Mouse (Mus musculus) left cerebral cortex, adult 2 months (tissue): ENCODE results near the gene Pgm1. TPM values are rescaled to one million over a fixed set of nuclear protein-coding genes. Genes with fewer than 3 reads are reported as not detected.
A peak's percentile ranks its signal among the peaks of the same experiment; 100 is the strongest.

Experiments
- DNase-seq, 2 experiments: peaks; one replicate each; pipeline ENCODE4 v3.0.0; 2021 to 2022; ENCODE audit warnings: low spot score in 2 of 2, mixed read lengths in 1 of 2; ENCODE audit errors: extremely low spot score in 1 of 2
- H3K27ac ChIP-seq: fragments of 200-600 bp; 2 replicates; pipeline ENCODE4 v1.8.1; 2022
- H3K4me3 ChIP-seq: fragments of 200-600 bp; 2 replicates; pipeline ENCODE4 v1.8.1; 2022
- CTCF ChIP-seq: fragments of 200-600 bp; IDR thresholded peaks from 2 replicates; pipeline ENCODE4 v1.8.1; 2022; ENCODE audit warnings: antibody characterized with exemption, mild to moderate bottlenecking, moderate library complexity
- intact Hi-C: fragments of 180-260 bp; cut with DNase I; formaldehyde crosslinking; loops from one replicate; pipeline ENCODE4 v1.15.1; 2025
- total RNA-seq, 2 experiments: library from RNA; stranded (reverse); gene quantifications; 2 replicates each; pipeline ENCODE4 v1.2.3; 2021

Pgm1 gene
- total RNA-seq, 2 experiments from 2014 or later, result 50.6 to 52.2 TPM

- no peak overlapping the region for H3K4me3 ChIP-seq
- intact Hi-C loops, result no loop called here
- no peak for DNase-seq
- TF ChIP-seq CTCF, result no peak
- no peak overlapping the region for H3K27ac ChIP-seq
Measured at GRCm38 (mm10) chr4:99985631-99986030, 56.4 kb downstream of the Pgm1 start.

DNA sequence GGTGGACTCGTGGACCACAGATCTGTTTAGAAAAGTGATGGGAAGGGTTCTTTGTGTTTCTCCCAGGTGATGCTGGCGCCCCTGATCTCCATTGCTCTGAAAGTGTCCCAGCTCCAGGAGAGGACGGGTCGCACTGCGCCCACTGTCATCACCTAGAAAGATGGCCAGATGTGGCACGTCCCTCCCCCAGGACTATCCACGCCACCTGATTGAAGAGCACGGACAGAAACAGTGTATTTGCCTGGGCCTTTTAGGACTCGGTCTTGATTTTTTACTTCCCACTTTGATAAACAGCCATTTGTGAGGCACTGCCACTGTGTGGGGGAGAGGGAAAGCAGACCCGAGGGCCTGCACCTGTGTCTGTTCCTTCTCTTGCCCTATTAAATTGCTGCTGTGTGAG is 57.4 kb downstream of the Pgm1 start:
- no peak for TF ChIP-seq CTCF
- intact Hi-C loops, result no loop called here
- H3K4me3 ChIP-seq, result no peak overlapping the region
- no peak for DNase-seq
- no peak overlapping the region for H3K27ac ChIP-seq

DNA sequence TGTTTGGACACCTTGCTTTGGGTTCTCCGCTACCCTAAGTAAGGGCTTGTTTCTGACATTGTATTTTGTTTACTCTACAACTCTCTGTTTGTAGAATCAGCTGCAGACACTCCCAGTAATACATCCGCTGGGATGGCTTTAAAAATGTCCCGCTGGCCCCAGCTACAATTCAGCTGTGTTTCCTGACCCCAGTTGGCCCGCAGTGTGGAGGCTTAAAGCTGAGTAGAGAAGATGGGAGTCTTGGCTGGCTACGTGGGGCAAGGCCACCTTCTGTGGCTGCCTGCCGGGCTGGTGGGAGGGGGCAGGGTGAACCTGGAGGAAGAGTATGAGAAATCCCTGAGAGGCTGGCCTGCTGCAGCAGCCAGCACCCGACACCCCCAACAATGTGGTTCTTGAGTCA is 59.6 kb downstream of the Pgm1 start:
- no peak overlapping the region for H3K27ac ChIP-seq
- DNase-seq, result peak in 1 of 2 experiments; percentile 6
- no peak overlapping the region for H3K4me3 ChIP-seq
- no peak for TF ChIP-seq CTCF
- intact Hi-C loops, result no loop called here

DNA sequence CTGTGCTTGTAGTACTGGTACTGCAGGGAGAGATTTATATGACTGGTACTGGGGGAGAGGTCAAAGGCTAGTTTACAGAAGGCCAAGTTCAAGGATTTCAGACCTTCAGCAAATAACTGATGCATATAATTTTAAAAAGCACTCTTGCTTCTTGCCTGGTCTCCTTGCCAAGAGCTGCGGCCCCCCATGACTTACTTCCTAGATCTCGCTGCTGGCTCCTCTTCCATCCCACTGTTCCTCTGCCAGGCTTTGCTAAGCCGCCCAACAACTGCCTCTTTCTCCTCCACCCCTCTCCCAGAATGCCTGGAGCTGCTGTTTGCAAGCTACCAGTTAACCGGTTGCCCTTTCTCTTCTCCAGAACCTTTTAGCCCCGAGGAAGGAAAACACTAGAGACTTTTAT is 71.8 kb downstream of the Pgm1 start:
- peak in 1 of 2 experiments; percentile 4 for DNase-seq
- no peak for TF ChIP-seq CTCF
- no peak overlapping the region for H3K27ac ChIP-seq
- no peak overlapping the region for H3K4me3 ChIP-seq
- intact Hi-C loops, result no loop called here

- no peak overlapping the region for H3K4me3 ChIP-seq
- no peak overlapping the region for H3K27ac ChIP-seq
- no peak for DNase-seq
- intact Hi-C loops, result no loop called here
- no peak for TF ChIP-seq CTCF
Measured at GRCm38 (mm10) chr4:100001806-100002205, 72.6 kb downstream of the Pgm1 start.

- TF ChIP-seq CTCF, result no peak
- intact Hi-C loops, result loop anchor here (1.0 to 5.0 kb wide), 2 partner anchors 400 to 529 kb away; no protein-coding TSS in a partner anchor
- no peak overlapping the region for H3K27ac ChIP-seq
- DNase-seq, result no peak
- H3K4me3 ChIP-seq, result no peak overlapping the region
Measured at GRCm38 (mm10) chr4:100007721-100008120, 78.5 kb downstream of the Pgm1 start.

GRCm38 (mm10) chr4:100008371-100009090 is 79.3 kb downstream of the Pgm1 start:
- TF ChIP-seq CTCF, result peak; percentile 78
- intact Hi-C loops, result loop anchor here (1.0 to 5.0 kb wide), 2 partner anchors 399 to 528 kb away; no protein-coding TSS in a partner anchor
- DNase-seq, result peak; percentile 46 to 52
- Histone ChIP-seq H3K4me3 (no peak overlapping the region), H3K27ac (no peak overlapping the region)

- H3K4me3 ChIP-seq, result no peak overlapping the region
- no peak for TF ChIP-seq CTCF
- no peak overlapping the region for H3K27ac ChIP-seq
- peak in 1 of 2 experiments; percentile 3 for DNase-seq
- intact Hi-C loops, result loop anchor here (5.0 kb wide), 1 partner anchor 398 kb away; no protein-coding TSS in a partner anchor
Measured at GRCm38 (mm10) chr4:100009211-100009678, 80.0 kb downstream of the Pgm1 start.

GRCm38 (mm10) chr4:100010916-100011315 is 81.7 kb downstream of the Pgm1 start:
- no peak overlapping the region for H3K4me3 ChIP-seq
- intact Hi-C loops, result no loop called here
- no peak for DNase-seq
- H3K27ac ChIP-seq, result no peak overlapping the region
- no peak for TF ChIP-seq CTCF

DNA sequence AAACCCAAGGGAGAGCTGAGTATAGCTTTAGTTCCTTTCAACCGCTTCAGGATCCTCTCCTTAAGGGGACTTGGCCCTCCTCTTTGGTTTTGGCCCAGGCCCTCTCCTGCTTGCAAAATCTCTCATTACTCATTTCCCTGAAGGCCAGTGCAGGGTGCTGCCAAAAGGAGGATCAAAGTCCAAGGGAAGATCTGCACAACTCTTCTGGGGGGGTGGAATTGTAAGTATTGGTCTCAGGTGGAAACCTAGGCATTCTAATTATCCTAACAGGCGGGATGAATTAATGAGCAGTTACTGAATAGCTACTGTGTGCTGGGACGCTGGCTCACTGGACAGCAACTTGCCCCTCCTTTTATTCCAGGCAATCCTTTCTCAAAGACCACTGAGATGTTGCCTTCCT is 82.3 kb downstream of the Pgm1 start:
- H3K4me3 ChIP-seq, result no peak overlapping the region
- H3K27ac ChIP-seq, result no peak overlapping the region
- intact Hi-C loops, result no loop called here
- no peak for DNase-seq
- no peak for TF ChIP-seq CTCF

- DNase-seq, result no peak
- Histone ChIP-seq H3K4me3 (no peak overlapping the region), H3K27ac (no peak overlapping the region)
- intact Hi-C loops, result no loop called here
- no peak for TF ChIP-seq CTCF
Measured at GRCm38 (mm10) chr4:100012361-100013035, 83.3 kb downstream of the Pgm1 start.

DNA sequence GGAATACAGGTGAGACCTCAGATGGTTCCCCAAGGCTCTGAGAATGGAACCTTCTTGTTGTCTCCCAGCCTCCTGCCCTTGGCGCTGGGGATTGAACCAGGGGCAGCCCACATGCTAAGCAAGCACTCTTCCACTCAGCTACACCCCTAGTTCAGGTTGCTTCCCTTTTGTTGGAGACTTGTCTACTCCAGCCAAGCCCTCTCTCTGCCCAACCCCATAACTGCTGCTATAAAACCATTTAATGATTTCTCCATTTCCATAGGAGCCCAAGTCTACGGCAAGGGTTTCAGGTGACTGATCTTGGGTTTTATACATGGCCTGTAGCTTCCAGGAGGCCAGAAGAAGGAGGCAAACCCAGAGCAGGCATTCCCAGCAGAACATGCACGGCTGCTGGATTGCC is 98.6 kb downstream of the Pgm1 start:
- no peak overlapping the region for H3K4me3 ChIP-seq
- intact Hi-C loops, result loop anchor here (1.0 kb wide), 1 partner anchor 511 kb away; no protein-coding TSS in a partner anchor
- H3K27ac ChIP-seq, result no peak overlapping the region
- DNase-seq, result peak in 1 of 2 experiments; percentile 3
- TF ChIP-seq CTCF, result no peak
